Mouse (Mus musculus) neutrophil, adult 59 days (primary cell): ENCODE data around the gene Zfp541. TPM values are rescaled to one million over a fixed set of nuclear protein-coding genes. Genes with fewer than 3 reads are reported as not detected.

Experiments used
- total RNA-seq, 2 experiments: library from RNA; stranded (reverse); gene quantifications; 1 replicate in 1 of 2; 2 replicates in 1 of 2; pipeline ENCODE4 v1.2.4; 2023

Zfp541 gene
- under 1 TPM; 0.20 to 0.33 TPM for total RNA-seq

GRCm38 (mm10) chr7:16061219-16062098 is at the start of gene Zfp541:
Gene Zfp541, plus strand, starts transcription at chr7:16061814.

GRCm38 (mm10) chr7:16047338-16048146 is 14.1 kb upstream of the Zfp541 start, which contains the start of gene Bicra:
Gene Bicra, minus strand, starts transcription at chr7:16047921.

GRCm38 (mm10) chr7:16098021-16099017 is 36.7 kb downstream of the Zfp541 start, which contains the start of gene Napa:
Gene Napa, plus strand, starts transcription at chr7:16098458.

GRCm38 (mm10) chr7:16119569-16120261 is 58.1 kb downstream of the Zfp541 start, which contains the start of gene Kptn:
Gene Kptn, plus strand, starts transcription at chr7:16119895.

DNA sequence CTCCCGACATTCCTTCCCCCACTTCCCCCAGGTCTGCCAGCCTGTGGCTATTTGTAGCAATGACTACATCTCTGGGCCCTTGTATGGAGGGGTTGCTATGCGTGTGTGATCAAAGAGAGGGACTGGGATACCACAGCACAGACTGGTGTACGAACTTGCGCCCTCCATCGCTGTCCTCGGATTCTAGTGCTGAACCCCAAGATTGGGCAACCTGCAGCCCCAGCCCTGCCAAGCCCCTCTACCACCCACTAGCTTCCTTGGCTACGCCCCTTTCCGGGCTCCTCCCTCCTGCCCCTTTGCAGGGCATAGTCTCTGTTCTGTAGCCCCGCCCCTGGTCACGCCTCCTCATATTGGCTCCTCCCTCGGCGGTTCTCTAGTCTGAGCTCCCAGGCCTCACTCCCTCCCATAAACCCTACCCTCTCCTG is 67.8 kb downstream of the Zfp541 start, which contains the start of gene Slc8a2:
Gene Slc8a2, plus strand, starts transcription at position 406 of the 425 bp plus-strand sequence.

Other genes with a start within 250 kb of the Zfp541 start
- gene Obox6, start 222.1 kb upstream of the Zfp541 start, total RNA-seq = not detected
- gene Crx, start 181.8 kb upstream of the Zfp541 start, total RNA-seq = not detected
- gene Crxos, start 179.2 kb upstream of the Zfp541 start, total RNA-seq = not detected
- 10 to 100 TPM; 29.9 to 31.5 TPM for gene Selenow, start 139.4 kb upstream of the Zfp541 start, total RNA-seq
- 100 to 1,000 TPM; 144 to 183 TPM for gene Nop53, start 115.7 kb upstream of the Zfp541 start, total RNA-seq
- under 1 TPM; 0.44 to 0.60 TPM for gene Ehd2, start 94.2 kb upstream of the Zfp541 start, total RNA-seq
- 10 to 100 TPM; 30.5 to 32.9 TPM for gene Bicra, start 13.9 kb upstream of the Zfp541 start, total RNA-seq
- 100 to 1,000 TPM; 171 to 180 TPM for gene Napa, start 36.6 kb downstream of the Zfp541 start, total RNA-seq
- gene Kptn, start 58.1 kb downstream of the Zfp541 start, total RNA-seq = 10 to 100 TPM; 19.0 to 19.7 TPM
- under 1 TPM in 1 of 2 experiments, not detected in 1; 0.11 TPM for gene Slc8a2, start 68.0 kb downstream of the Zfp541 start, total RNA-seq
- under 1 TPM in 1 of 2 experiments, not detected in 1; 0.86 TPM for gene Meis3, start 113.3 kb downstream of the Zfp541 start, total RNA-seq
- gene Dhx34, start 160.2 kb downstream of the Zfp541 start, total RNA-seq = 10 to 100 TPM; 20.4 to 24.2 TPM
- gene C5ar2, start 182.3 kb downstream of the Zfp541 start, total RNA-seq = 10 to 100 TPM; 25.2 to 26.8 TPM
- 100 to 1,000 TPM; 417 to 461 TPM for gene C5ar1, start 197.7 kb downstream of the Zfp541 start, total RNA-seq
- 10 to 100 TPM; 13.3 to 15.2 TPM for gene Inafm1, start 211.8 kb downstream of the Zfp541 start, total RNA-seq
- 100 to 1,000 TPM; 179 to 201 TPM for gene Ccdc9, start 225.0 kb downstream of the Zfp541 start, total RNA-seq
- 10 to 100 TPM; 24.8 to 28.4 TPM for gene Bbc3, start 246.6 kb downstream of the Zfp541 start, total RNA-seq